Mouse (Mus musculus) hindbrain, embryonic 16.5 days (tissue): ENCODE measurements around the gene Gm7102. TPM values are rescaled to one million over a fixed set of nuclear protein-coding genes. Genes with fewer than 3 reads are reported as not detected.
"Not testable (repeated sequence)": the region's sequence is repeated elsewhere in the genome, so short reads cannot be mapped to it uniquely, and the experiment has no call there.

Experiments
- ATAC-seq: fragments of 200-750 bp; cut with Nextera tagmentation; 2 replicates; pipeline ENCODE4 v1.8.0; 2017; ENCODE audit warnings: moderate TSS enrichment, moderate library complexity
- H3K27ac ChIP-seq: fragments of 300-500 bp; sonication (generic); 2 replicates; pipeline ENCODE4 v1.5.1; 2014; ENCODE audit warnings: low read depth, mild to moderate bottlenecking, control low read depth, low read length, moderate library complexity
- H3K27me3 ChIP-seq: fragments of 300-500 bp; sonication (generic); replicated peaks from 2 replicates; pipeline ENCODE4 v1.6.1; 2014; ENCODE audit warnings: low read length; ENCODE audit not compliant: control insufficient read depth, insufficient read depth
- H3K36me3 ChIP-seq: fragments of 300-500 bp; sonication (generic); 2 replicates; pipeline ENCODE4 v1.6.1; 2014; ENCODE audit warnings: mild to moderate bottlenecking, low read length, moderate library complexity, mixed read lengths; ENCODE audit not compliant: control insufficient read depth, insufficient read depth
- H3K4me1 ChIP-seq: fragments of 300-500 bp; sonication (generic); 2 replicates; pipeline ENCODE4 v1.6.1; 2014; ENCODE audit warnings: low read depth, low read length; ENCODE audit not compliant: control insufficient read depth, insufficient read depth
- H3K4me2 ChIP-seq: fragments of 300-500 bp; sonication (generic); 2 replicates; pipeline ENCODE4 v1.6.1; 2014; ENCODE audit warnings: mild to moderate bottlenecking, low read length, control low read depth, moderate library complexity
- H3K4me3 ChIP-seq: fragments of 300-500 bp; sonication (generic); 2 replicates; pipeline ENCODE4 v1.5.1; 2014; ENCODE audit warnings: mild to moderate bottlenecking, low read length, control low read depth, moderate library complexity
- H3K9ac ChIP-seq: fragments of 300-500 bp; sonication (generic); 2 replicates; pipeline ENCODE4 v1.6.1; 2014; ENCODE audit warnings: low read depth, mild to moderate bottlenecking, control low read depth, low read length, moderate library complexity
- H3K9me3 ChIP-seq: fragments of 300-500 bp; sonication (generic); 2 replicates; pipeline ENCODE4 v1.6.1; 2014; ENCODE audit warnings: mild to moderate bottlenecking, low read length, moderate library complexity; ENCODE audit not compliant: control insufficient read depth
- WGBS: fragments of 180-500 bp; shearing (Covaris S2); extraction: QIAGEN DNeasy Blood & Tissue Kit; methylation state at CpG from one replicate; pipeline ENCODE4 v1.1.7; 2014; 5-methylcytosine and 5-hydroxymethylcytosine counted together
- polyA plus RNA-seq: library from polyadenylated mRNA; unstranded; fragments of >200 nt; fragmentation: Nextera tagmentation; extraction: Ambion mirVana; gene quantifications from 2 replicates; pipeline ENCODE4 v1.2.1, GENCODE M21; 2015

Gm7102 gene
- 0.28 TPM in 1 of 2 replicates, not detected in the other for polyA plus RNA-seq

DNA sequence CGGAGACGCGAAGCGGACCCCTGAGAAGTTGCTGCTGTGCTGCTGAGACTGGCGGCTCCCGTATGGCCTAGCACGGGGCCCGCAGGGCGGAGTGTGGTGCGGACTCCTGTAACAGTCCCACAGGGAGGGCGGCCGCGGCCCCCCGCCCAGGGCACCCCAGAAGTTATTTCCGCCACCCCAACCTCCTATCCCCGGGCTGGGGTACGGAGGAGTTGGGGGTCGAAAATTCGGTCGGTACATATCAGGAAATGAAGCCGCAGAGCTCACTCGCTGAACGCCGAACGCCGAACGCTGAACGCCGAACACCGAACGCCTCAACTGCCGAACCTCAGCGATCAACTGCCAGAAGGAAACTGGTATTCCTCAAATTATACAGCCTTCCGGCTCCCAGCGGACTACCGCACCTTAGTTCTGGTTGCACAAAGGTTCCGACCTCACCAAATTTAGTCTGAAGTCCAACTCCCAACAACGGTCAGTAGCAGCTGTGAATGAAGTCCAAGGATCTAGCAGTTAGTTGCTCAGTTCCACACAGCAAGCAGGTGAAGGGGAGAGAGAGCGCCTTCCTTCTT is at the start of gene Gm7102:
Gene Gm7102, minus strand, starts transcription at position 554 of the 569 bp plus-strand sequence.
- H3K9ac ChIP-seq, result peak within 1 kb of the TSS; percentile 45
- H3K27me3 ChIP-seq, result no peaks in the 10 kb centered on the region
- ATAC-seq, result no peak
- H3K4me1 ChIP-seq, result no peaks in the 10 kb centered on the region
- WGBS, result 34% methylated on average over 39 of the region's 39 CpGs
- H3K4me3 ChIP-seq, result peak within 1 kb of the TSS; percentile 36
- H3K27ac ChIP-seq, result no peak within 1 kb of the TSS
- H3K4me2 ChIP-seq, result peak within 1 kb of the TSS; percentile 53
- no peaks in the 10 kb centered on the region for H3K36me3 ChIP-seq
- H3K9me3 ChIP-seq, result peaks cover 5% of the 10 kb centered on the region; the same call in 1 of the 2 replicates

DNA sequence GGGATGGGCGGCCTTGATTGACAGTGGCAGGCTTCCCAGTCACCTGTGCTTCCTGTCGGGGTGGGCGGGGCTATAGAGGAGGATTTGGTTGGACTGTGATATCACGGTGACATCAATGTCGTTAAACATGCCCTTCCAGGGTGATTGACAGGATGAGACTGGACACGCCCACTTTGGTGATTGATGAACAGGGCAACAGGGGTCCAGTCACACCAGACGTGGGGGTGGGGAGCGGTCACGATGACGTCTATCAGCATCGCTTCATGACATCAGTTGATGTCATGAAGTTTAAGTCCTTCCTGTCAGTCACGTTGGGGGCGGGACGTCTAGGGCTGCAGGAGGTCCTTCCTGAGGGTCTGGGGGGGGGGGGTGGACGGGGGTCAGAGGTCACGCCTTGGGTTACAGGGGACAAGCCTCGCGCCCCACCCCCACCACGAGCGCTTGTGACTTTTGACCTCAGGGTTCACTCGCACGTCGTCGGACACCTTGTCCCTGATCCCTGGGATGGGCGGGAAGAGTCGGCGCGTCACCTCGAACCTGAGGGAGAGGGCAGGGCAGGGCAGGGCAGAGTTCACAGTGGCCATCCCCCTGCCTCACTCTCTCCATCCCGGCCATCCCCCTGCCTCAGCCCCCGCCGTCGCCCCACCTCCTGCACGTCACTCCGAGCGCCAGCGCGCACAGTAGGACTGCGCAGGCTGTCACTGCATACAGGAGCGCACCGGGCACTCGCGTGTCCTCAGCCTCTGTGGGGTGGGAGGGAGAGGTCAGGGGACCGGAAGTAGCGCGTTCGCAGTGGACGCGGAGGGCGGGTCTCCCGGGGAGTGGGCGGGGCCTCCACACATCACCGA is 48.8 kb upstream of the Gm7102 start:
- no peaks in the 10 kb centered on the region; the same call in 1 of the 2 replicates for H3K4me1 ChIP-seq
- peak overlapping the region; percentile 67 for H3K9ac ChIP-seq
- no peaks in the 10 kb centered on the region for H3K27me3 ChIP-seq
- no peaks in the 10 kb centered on the region for H3K9me3 ChIP-seq
- peak; percentile 15 for ATAC-seq
- peak overlapping the region; percentile 61 for H3K4me3 ChIP-seq
- no peaks in the 10 kb centered on the region for H3K36me3 ChIP-seq
- peak overlapping the region; percentile 82 for H3K4me2 ChIP-seq
- WGBS, result 31% methylated on average over 48 of the region's 53 CpGs
- H3K27ac ChIP-seq, result peak overlapping the region; percentile 94

DNA sequence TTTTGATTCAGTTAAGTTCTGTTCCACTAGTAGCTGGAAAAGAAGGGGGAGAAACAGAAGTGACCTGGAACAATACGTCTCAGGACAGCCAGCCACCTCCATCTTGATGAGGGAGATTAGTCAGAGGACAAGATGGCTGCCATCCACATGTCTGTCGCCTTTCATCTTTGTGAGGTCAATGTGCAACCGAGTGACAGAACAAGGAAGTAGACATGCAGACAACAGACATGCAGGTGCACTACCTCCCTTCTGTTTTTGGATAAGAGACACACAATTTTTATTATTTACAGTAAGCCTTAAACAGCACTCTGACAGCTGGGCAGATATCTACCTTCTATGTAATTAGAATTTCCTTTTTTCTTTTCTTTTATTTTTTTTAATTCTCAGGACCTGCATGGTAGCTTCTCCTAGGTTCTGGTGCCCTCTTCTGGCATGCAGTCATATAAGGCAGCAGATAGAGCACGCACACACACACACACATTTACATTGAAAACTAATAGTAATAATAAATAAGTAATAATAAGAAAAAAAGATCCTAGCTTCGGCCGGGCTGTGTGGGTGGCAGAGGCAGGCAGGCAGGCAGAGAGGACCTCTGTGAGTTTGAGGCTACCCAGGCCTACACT is 47.7 kb upstream of the Gm7102 start:
- Histone ChIP-seq H3K9me3 (no peaks in the 10 kb centered on the region), H3K27ac (no peak overlapping the region), H3K4me3 (no peak overlapping the region), H3K4me2 (no peak overlapping the region), H3K27me3 (no peaks in the 10 kb centered on the region), H3K36me3 (no peaks in the 10 kb centered on the region), H3K9ac (no peak overlapping the region), H3K4me1 (no peaks in the 10 kb centered on the region; the same call in 1 of the 2 replicates)
- no peak for ATAC-seq
- WGBS, result 90% methylated on average over 6 of the region's 6 CpGs

DNA sequence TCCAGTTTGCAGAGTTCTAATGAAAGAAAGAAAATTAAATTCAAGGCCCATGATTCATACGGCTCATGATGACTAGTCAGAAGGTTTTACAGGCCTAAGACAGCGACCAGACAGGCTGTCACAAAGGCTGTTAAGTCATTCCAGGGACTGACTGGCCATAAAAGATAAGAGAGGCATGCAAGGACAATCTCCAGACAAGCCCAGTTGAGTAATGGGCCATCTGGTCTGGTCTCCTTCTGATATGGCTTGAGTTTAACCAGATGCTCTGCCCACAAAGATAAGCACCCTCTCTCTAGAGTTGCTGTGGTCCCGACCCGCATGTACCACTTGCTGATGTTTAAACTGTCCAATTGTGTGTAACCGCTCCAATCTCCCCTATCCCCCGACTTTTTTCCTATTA is 31.4 kb upstream of the Gm7102 start:
- H3K27me3 ChIP-seq, ATAC-seq, H3K4me2 ChIP-seq, H3K36me3 ChIP-seq, H3K9ac ChIP-seq, H3K9me3 ChIP-seq, H3K27ac ChIP-seq, H3K4me1 ChIP-seq, H3K4me3 ChIP-seq: not testable (repeated sequence)
- 87% methylated on average over 6 of the region's 6 CpGs for WGBS

DNA sequence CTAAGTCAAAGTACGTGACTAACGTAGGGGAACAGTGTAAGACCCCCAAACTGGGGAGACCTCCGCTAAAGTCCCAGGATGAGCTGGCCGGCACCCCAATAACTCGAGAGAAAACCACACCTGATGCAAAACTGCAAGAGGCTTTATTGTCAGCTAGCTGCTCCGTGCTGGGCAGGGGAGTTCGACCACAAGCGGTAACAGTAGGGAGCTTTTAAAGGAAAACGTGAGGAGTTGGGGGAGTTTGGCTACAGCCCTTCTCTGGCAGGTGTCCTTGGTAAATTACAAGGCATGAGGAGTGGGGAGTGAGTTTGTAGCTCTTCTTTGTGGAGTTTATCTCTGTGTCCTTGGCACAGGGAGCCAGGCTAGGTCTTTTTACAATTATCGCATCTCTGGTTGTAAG is 23.7 kb upstream of the Gm7102 start:
- Histone ChIP-seq H3K4me2 (no peak overlapping the region), H3K36me3 (no peaks in the 10 kb centered on the region), H3K27ac (no peak overlapping the region), H3K4me3 (no peak overlapping the region), H3K4me1 (no peaks in the 10 kb centered on the region), H3K9me3 (no peaks in the 10 kb centered on the region), H3K27me3 (no peaks in the 10 kb centered on the region), H3K9ac (no peak overlapping the region)
- WGBS, result 18% methylated on average over 10 of the region's 10 CpGs
- no peak for ATAC-seq

DNA sequence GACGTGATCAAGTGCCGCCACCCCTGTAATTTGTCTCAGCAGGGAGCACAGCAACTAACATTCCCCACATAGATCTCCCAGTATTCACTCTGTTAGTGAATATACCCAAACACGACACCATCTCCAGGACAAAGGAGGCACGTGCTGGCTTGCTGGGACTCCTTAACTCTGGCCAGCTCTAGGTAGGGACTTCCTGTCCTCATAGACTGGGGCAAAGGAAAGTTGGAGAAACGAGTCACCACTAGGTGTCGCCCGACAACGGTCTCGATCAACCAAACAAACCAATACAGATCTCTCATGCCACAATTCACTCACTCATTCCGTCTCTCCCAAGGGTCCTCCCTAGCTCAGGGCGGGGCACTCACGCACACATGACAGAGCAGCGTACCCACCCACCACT is 23.2 kb upstream of the Gm7102 start:
- H3K9me3 ChIP-seq, result no peaks in the 10 kb centered on the region
- 16% methylated on average over 13 of the region's 13 CpGs for WGBS

DNA sequence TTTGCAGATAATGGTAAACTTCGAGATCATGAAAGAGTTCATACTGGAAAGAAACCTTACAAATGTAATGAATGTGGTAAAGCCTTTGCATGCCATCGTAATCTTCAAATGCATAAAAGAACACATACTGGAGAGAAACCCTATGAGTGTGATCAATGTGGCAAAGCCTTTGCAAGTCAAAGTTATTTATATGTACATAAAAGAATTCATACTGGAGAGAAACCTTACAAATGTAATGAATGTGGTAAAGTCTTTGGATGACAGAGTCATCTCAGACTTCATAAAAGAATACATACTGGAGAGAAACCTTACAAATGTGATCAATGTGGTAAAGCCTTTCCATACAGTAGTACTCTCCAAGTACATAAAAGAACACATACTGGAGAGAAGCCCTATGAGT is 7.5 kb upstream of the Gm7102 start, which contains the start of gene Gm6020:
Gene Gm6020, plus strand, starts transcription at position 301 of the 400 bp plus-strand sequence.
- not testable (repeated sequence) for H3K27ac ChIP-seq, H3K4me3 ChIP-seq, H3K4me2 ChIP-seq, H3K4me1 ChIP-seq, H3K9ac ChIP-seq, H3K36me3 ChIP-seq, H3K9me3 ChIP-seq, ATAC-seq, H3K27me3 ChIP-seq
- 90% methylated on average over 2 of the region's 2 CpGs for WGBS

More for the DNA sequence above, 23.2 kb upstream of the Gm7102 start:
- H3K9ac ChIP-seq, result no peak overlapping the region
- no peak overlapping the region for H3K4me2 ChIP-seq
- no peaks in the 10 kb centered on the region for H3K4me1 ChIP-seq
- no peak for ATAC-seq
- no peaks in the 10 kb centered on the region for H3K27me3 ChIP-seq
- H3K36me3 ChIP-seq, result no peaks in the 10 kb centered on the region
- H3K4me3 ChIP-seq, result no peak overlapping the region
- H3K27ac ChIP-seq, result no peak overlapping the region

DNA sequence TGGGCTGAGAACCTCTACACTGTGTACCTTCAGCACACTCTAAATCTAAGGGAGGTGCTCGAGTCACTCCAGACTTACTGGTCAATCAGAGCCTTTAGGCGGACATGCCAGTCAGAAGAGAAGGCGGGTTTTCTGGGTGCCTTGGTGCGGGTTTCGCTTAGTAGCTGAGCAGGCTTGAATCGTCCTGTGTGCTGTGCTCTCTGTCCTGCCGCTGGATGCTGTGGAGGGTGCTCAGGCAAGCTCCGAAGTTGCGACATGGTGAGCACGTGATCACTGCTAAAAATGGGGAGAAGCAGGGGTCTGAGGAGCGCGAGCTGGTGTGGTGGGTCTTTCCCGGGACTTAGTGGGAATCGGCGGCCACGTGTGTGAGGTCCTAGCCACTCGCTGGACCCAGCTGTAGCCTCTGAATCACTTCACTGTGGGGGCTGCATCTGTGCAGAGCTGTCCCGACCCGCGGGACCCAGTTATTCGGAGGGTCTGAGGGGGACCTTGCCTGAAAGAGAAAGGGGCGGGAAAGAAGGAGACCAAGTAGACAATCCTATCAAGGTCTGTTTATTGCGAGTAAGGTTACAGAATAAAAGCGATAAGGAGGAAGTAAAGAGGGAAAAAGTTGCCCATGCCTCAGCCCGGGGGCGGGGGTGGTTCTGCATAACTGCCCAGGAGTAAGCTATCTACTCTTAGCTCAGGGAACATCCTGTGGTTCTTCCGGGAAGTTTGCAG is 24.2 kb downstream of the Gm7102 start:
- H3K9me3 ChIP-seq, result no peaks in the 10 kb centered on the region
- H3K4me2 ChIP-seq, result peak overlapping the region; percentile 73
- no peaks in the 10 kb centered on the region for H3K27me3 ChIP-seq
- H3K27ac ChIP-seq, result no peak overlapping the region
- H3K9ac ChIP-seq, result peak overlapping the region; percentile 57
- peak; percentile 77 for ATAC-seq
- WGBS, result 8% methylated on average over 27 of the region's 27 CpGs
- H3K4me3 ChIP-seq, result peak overlapping the region; percentile 46
- H3K4me1 ChIP-seq, result 0 out of 2 replicates have a peak, but pooled peaks cover 2% of the 10 kb centered on the region
- no peaks in the 10 kb centered on the region for H3K36me3 ChIP-seq
